Mouse (Mus musculus) midbrain, embryonic 12.5 days (tissue): Measurements from ENCODE around the gene Dll4. TPM values are rescaled to one million over a fixed set of nuclear protein-coding genes. Genes with fewer than 3 reads are reported as not detected.

Experiments used
- ATAC-seq: fragments of 200-750 bp; cut with Nextera tagmentation; 2 replicates; pipeline ENCODE4 v1.8.0; 2017; ENCODE audit warnings: low read depth, moderate TSS enrichment, moderate library complexity; ENCODE audit not compliant: low FRiP score
- H3K27ac ChIP-seq: fragments of 300-500 bp; sonication (generic); replicated peaks from 2 replicates; pipeline ENCODE4 v1.5.1; 2016; ENCODE audit warnings: mild to moderate bottlenecking
- H3K27me3 ChIP-seq: fragments of 300-500 bp; sonication (generic); 2 replicates; pipeline ENCODE4 v1.6.1; 2016; ENCODE audit warnings: mild to moderate bottlenecking
- H3K36me3 ChIP-seq: fragments of 300-500 bp; sonication (generic); 2 replicates; pipeline ENCODE4 v1.6.1; 2016
- H3K4me1 ChIP-seq: fragments of 300-500 bp; sonication (generic); 2 replicates; pipeline ENCODE4 v1.6.1; 2016
- H3K4me2 ChIP-seq: fragments of 300-500 bp; sonication (generic); replicated peaks from 2 replicates; pipeline ENCODE4 v1.6.1; 2016; ENCODE audit warnings: mild to moderate bottlenecking, moderate library complexity
- H3K4me3 ChIP-seq: fragments of 300-500 bp; sonication (generic); 2 replicates; pipeline ENCODE4 v1.5.1; 2016; ENCODE audit warnings: mild to moderate bottlenecking
- H3K9ac ChIP-seq: fragments of 300-500 bp; sonication (generic); replicated peaks from 2 replicates; pipeline ENCODE4 v1.6.1; 2016; ENCODE audit warnings: mild to moderate bottlenecking, moderate library complexity
- H3K9me3 ChIP-seq: fragments of 300-500 bp; sonication (generic); 2 replicates; pipeline ENCODE4 v1.6.1; 2016; ENCODE audit warnings: mild to moderate bottlenecking
- WGBS: fragments of 180-500 bp; shearing (Covaris S2); methylation state at CpG from one replicate; pipeline ENCODE4 v1.1.7; 2016; 5-methylcytosine and 5-hydroxymethylcytosine counted together
- polyA plus RNA-seq: library from polyadenylated mRNA; unstranded; fragments of >200 nt; fragmentation: Nextera tagmentation; extraction: Ambion mirVana; gene quantifications from 2 replicates; pipeline ENCODE4 v1.2.1, GENCODE M21; 2016

The Dll4 gene
- polyA plus RNA-seq, 1 experiment from 2014 or later: 4.4 TPM

DNA sequence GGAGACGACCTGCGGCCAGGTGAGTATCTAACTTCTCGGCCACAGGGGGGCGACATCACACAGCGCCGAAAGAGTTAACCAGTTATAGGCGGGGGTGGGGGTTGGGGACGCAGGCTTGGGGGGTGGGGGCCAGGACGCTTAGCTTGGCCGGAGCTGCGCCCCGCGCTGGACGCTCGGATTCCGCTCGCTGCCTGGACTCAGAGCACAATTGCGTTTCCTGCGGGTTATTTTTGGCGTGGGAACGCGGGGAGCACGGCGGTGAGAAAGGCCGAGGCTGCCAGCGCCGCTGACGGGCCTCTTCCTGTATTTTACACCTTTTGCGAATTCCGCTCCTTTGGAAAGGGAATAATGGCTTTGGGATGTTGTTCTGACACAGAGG lies 1.5 kb downstream of the Dll4 start:
- peak overlapping the region; percentile 25 for H3K9ac ChIP-seq
- H3K4me1 ChIP-seq: peaks cover 52% of the 10 kb centered on the region
- H3K4me2 ChIP-seq: peak overlapping the region; percentile 64
- H3K27me3 ChIP-seq: peaks cover 100% of the 10 kb centered on the region
- H3K9me3 ChIP-seq: no peaks in the 10 kb centered on the region
- no peaks in the 10 kb centered on the region for H3K36me3 ChIP-seq
- peak overlapping the region; percentile 42 for H3K4me3 ChIP-seq
- WGBS: under 1% methylated on average over 30 of the region's 30 CpGs
- no peak for ATAC-seq
- no peak overlapping the region for H3K27ac ChIP-seq

- Histone ChIP-seq H3K4me2 (peak overlapping the region; percentile 64; the same call in 1 of the 2 replicates), H3K4me3 (0 out of 2 replicates have a peak overlapping the region, but pooled peaks have one; percentile 0), H3K9me3 (no peaks in the 10 kb centered on the region), H3K9ac (no peak overlapping the region), H3K27ac (no peak overlapping the region), H3K4me1 (peaks cover 42% of the 10 kb centered on the region), H3K27me3 (peaks cover 100% of the 10 kb centered on the region), H3K36me3 (no peaks in the 10 kb centered on the region)
- WGBS: 14% methylated on average over 11 of the region's 11 CpGs
- no peak for ATAC-seq
Observed at GRCm38 (mm10) chr2:119327942-119328526, 2.5 kb downstream of the Dll4 start.

- no peak overlapping the region for H3K4me2 ChIP-seq
- no peak for ATAC-seq
- H3K4me3 ChIP-seq: 0 out of 2 replicates have a peak overlapping the region, but pooled peaks have one; percentile 0
- no peak overlapping the region for H3K27ac ChIP-seq
- peaks cover 98% of the 10 kb centered on the region for H3K27me3 ChIP-seq
- H3K4me1 ChIP-seq: peaks cover 40% of the 10 kb centered on the region
- H3K36me3 ChIP-seq: no peaks in the 10 kb centered on the region
- H3K9me3 ChIP-seq: no peaks in the 10 kb centered on the region
- WGBS: 35% methylated on average over 5 of the region's 5 CpGs
- no peak overlapping the region for H3K9ac ChIP-seq
Observed at GRCm38 (mm10) chr2:119328546-119328945, 3.0 kb downstream of the Dll4 start.

GRCm38 (mm10) chr2:119329123-119329817 lies 3.7 kb downstream of the Dll4 start:
- Histone ChIP-seq H3K36me3 (no peaks in the 10 kb centered on the region), H3K27me3 (peaks cover 97% of the 10 kb centered on the region), H3K9me3 (no peaks in the 10 kb centered on the region), H3K27ac (no peak overlapping the region), H3K9ac (no peak overlapping the region), H3K4me1 (peaks cover 33% of the 10 kb centered on the region), H3K4me3 (no peak overlapping the region), H3K4me2 (no peak overlapping the region)
- no peak for ATAC-seq
- 60% methylated on average over 3 of the region's 3 CpGs for WGBS

DNA sequence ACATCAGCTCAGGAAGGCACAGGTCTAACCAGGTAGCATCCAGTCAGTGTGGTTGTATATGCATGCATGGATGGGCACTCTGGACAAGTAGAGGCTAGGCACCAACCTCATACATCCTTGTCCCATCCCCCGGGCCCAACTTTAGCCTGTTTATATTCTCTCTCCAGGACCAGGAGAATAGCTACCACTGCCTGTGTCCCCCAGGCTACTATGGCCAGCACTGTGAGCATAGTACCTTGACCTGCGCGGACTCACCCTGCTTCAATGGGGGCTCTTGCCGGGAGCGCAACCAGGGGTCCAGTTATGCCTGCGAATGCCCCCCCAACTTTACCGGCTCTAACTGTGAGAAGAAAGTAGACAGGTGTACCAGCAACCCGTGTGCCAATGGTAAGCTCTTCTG lies 5.2 kb downstream of the Dll4 start:
- ATAC-seq: no peak
- 82% methylated on average over 8 of the region's 8 CpGs for WGBS
- Histone ChIP-seq H3K27ac (no peak overlapping the region), H3K4me2 (no peak overlapping the region), H3K27me3 (peaks cover 95% of the 10 kb centered on the region), H3K4me1 (peaks cover 19% of the 10 kb centered on the region), H3K4me3 (no peak overlapping the region), H3K36me3 (no peaks in the 10 kb centered on the region), H3K9me3 (no peaks in the 10 kb centered on the region), H3K9ac (no peak overlapping the region)

DNA sequence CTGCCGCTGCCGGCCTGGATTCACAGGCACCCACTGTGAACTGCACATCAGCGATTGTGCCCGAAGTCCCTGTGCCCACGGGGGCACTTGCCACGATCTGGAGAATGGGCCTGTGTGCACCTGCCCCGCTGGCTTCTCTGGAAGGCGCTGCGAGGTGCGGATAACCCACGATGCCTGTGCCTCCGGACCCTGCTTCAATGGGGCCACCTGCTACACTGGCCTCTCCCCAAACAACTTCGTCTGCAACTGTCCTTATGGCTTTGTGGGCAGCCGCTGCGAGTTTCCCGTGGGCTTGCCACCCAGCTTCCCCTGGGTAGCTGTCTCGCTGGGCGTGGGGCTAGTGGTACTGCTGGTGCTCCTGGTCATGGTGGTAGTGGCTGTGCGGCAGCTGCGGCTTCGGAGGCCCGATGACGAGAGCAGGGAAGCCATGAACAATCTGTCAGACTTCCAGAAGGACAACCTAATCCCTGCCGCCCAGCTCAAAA lies 6.6 kb downstream of the Dll4 start:
- Histone ChIP-seq H3K27me3 (peaks cover 93% of the 10 kb centered on the region), H3K4me1 (peaks cover 6% of the 10 kb centered on the region)

DNA sequence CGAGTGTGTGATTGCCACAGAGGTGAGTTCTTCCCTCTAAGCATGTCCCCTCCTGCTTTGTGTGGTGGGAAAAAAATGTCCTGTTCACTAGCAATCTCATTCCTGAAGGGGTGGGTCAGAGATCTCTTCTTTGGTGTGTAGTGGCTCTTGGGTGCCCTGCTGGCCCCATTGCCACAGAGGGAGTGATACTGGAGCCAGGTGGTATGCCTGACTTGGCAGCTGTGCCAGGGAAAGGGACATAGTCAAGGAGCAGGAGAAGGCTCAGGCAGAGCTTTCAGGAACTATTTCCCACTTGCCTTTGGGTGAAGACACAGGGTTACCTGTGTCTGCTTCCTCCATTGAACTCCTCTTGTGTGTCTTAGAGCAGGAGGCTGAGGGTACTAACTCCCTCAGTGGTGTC lies 8.6 kb downstream of the Dll4 start:
- H3K9ac ChIP-seq: no peak overlapping the region
- H3K9me3 ChIP-seq: no peaks in the 10 kb centered on the region
- H3K4me1 ChIP-seq: peaks cover 10% of the 10 kb centered on the region
- no peaks in the 10 kb centered on the region for H3K36me3 ChIP-seq
- no peak overlapping the region for H3K4me2 ChIP-seq
- WGBS: 77% methylated on average over 1 of the region's 1 CpGs
- no peak overlapping the region for H3K4me3 ChIP-seq
- no peak for ATAC-seq
- peaks cover 77% of the 10 kb centered on the region for H3K27me3 ChIP-seq
- H3K27ac ChIP-seq: no peak overlapping the region

More for the DNA sequence above, 6.6 kb downstream of the Dll4 start:
- Histone ChIP-seq H3K36me3 (no peaks in the 10 kb centered on the region), H3K4me3 (no peak overlapping the region), H3K4me2 (no peak overlapping the region), H3K9ac (no peak overlapping the region), H3K27ac (no peak overlapping the region), H3K9me3 (no peaks in the 10 kb centered on the region)
- ATAC-seq: no peak
- WGBS: 73% methylated on average over 24 of the region's 24 CpGs

- H3K9ac ChIP-seq: no peak overlapping the region
- H3K9me3 ChIP-seq: no peaks in the 10 kb centered on the region
- peaks cover 68% of the 10 kb centered on the region for H3K27me3 ChIP-seq
- WGBS: 72% methylated on average over 7 of the region's 7 CpGs
- H3K4me2 ChIP-seq: no peak overlapping the region
- H3K36me3 ChIP-seq: no peaks in the 10 kb centered on the region
- H3K4me3 ChIP-seq: no peak overlapping the region
- no peak overlapping the region for H3K27ac ChIP-seq
- no peak for ATAC-seq
- H3K4me1 ChIP-seq: peaks cover 6% of the 10 kb centered on the region
Observed at GRCm38 (mm10) chr2:119334964-119335525, 9.5 kb downstream of the Dll4 start.

- H3K9ac ChIP-seq: no peak overlapping the region
- no peak for ATAC-seq
- 100% methylated on average over 1 of the region's 1 CpGs for WGBS
- H3K36me3 ChIP-seq: no peaks in the 10 kb centered on the region
- no peak overlapping the region for H3K4me3 ChIP-seq
- peaks cover 6% of the 10 kb centered on the region for H3K4me1 ChIP-seq
- H3K4me2 ChIP-seq: no peak overlapping the region
- no peak overlapping the region for H3K27ac ChIP-seq
- H3K9me3 ChIP-seq: no peaks in the 10 kb centered on the region
- peaks cover 63% of the 10 kb centered on the region for H3K27me3 ChIP-seq
Observed at GRCm38 (mm10) chr2:119335535-119335934, 10.0 kb downstream of the Dll4 start.

- no peak overlapping the region for H3K27ac ChIP-seq
- no peak for ATAC-seq
- no peaks in the 10 kb centered on the region for H3K36me3 ChIP-seq
- peaks cover 59% of the 10 kb centered on the region for H3K27me3 ChIP-seq
- 80% methylated on average over 2 of the region's 2 CpGs for WGBS
- peaks cover 6% of the 10 kb centered on the region for H3K4me1 ChIP-seq
- H3K4me3 ChIP-seq: no peak overlapping the region
- H3K9me3 ChIP-seq: no peaks in the 10 kb centered on the region
- H3K9ac ChIP-seq: no peak overlapping the region
- no peak overlapping the region for H3K4me2 ChIP-seq
Observed at GRCm38 (mm10) chr2:119336002-119336401, 10.4 kb downstream of the Dll4 start.

DNA sequence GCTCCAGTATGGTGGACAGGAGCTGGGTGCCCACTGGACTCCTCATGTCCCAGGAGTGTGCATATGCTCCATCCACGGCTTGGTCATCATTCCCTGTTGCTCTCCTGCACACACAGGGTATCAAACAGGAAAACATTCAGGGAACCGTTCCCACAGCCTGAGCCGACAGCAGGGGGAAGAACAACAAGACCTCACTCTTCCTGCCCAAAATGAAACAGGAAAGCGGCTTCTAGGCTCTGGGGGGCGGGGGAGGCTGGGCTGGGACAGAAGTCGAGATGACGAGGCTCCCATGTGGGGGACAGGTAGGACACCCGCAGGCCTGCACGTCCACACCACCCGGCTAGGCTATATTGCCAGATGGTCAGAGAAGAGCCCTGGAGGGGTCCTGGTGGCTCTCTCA lies 10.9 kb downstream of the Dll4 start:
- WGBS: 77% methylated on average over 10 of the region's 10 CpGs
- Histone ChIP-seq H3K36me3 (no peaks in the 10 kb centered on the region), H3K9ac (no peak overlapping the region), H3K27ac (no peak overlapping the region), H3K4me3 (no peak overlapping the region), H3K4me2 (no peak overlapping the region), H3K4me1 (peaks cover 6% of the 10 kb centered on the region), H3K9me3 (no peaks in the 10 kb centered on the region), H3K27me3 (peaks cover 54% of the 10 kb centered on the region)
- ATAC-seq: no peak
